Mouse (Mus musculus) activated CD4-positive, CD25-positive, alpha-beta regulatory T cell, adult 4 months (primary cell): ENCODE results near the gene S100a16. TPM values are rescaled to one million over a fixed set of nuclear protein-coding genes. Genes with fewer than 3 reads are reported as not detected.
A peak's percentile ranks its signal among the peaks of the same experiment; 100 is the strongest.

Experiments used
- ATAC-seq: one replicate; pipeline ENCODE4 v1.8.0; 2017
- polyA plus RNA-seq, 2 experiments: library from polyadenylated mRNA; unstranded; fragments of 100-300 nt; shearing (Covaris generic); gene quantifications; one replicate each; pipeline ENCODE4 v1.2.1; 2017

Gene S100a16
- polyA plus RNA-seq = not detected

DNA sequence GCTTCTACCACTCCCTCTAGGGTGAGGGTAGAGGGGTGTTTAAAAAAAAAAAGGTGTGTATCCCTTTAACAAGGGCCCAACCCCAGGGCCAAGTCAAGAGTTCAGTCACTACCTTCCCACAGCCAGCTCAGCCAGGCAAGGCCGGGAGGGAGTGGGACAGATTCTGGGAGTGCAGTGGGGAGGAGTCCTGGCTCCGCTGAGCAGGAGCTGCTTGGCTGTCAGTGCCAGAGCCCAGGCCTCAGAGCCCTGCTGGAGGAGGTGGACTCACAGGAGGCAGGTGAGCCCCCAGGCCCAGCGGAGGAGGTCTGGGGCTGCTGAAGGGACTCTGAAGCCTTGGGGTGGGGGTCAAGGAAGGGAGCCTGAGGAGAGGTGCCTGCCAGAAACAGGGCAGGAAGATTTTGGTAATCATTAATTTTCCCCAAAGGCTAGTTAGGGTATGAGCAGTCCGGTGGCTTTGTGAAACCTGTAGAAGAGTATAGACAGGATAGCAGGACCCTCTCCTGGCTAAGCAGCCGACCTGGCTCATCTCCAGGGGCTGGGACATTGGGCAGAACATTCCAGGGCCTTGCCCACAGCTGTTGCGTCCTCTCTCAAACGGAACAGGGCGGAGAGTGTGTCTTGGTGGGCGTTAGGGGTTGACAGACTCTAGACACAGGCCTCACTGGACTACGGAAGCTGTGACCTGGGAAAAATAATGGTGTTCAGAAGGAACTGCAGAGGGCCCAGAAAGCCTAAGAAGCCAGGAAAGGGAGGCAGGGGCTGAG, at the start of gene S100a16:
S100a16 (plus strand) TSS at position 114 of the 764 bp plus-strand sequence.
- no peak for ATAC-seq

DNA sequence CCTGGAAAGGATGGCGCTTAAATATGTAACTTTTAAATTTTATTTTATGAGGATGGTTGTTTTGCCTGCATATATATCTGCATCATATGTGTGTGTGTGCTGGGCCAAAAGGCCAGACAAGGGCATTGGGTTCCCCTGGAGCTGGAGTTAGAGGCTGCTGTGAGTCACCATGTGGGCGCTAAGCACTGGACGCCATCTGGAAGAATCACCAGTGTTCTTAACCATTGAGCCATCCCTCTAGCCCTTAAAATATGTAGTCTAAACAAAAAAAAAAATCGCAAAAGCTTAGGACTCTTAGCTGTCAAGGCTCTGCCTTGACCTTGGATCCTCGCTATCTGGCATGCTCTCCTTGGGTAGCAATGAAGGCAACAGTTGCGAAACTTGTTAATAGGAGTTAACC, 48.5 kb upstream of the S100a16 start:
- no peak for ATAC-seq

DNA sequence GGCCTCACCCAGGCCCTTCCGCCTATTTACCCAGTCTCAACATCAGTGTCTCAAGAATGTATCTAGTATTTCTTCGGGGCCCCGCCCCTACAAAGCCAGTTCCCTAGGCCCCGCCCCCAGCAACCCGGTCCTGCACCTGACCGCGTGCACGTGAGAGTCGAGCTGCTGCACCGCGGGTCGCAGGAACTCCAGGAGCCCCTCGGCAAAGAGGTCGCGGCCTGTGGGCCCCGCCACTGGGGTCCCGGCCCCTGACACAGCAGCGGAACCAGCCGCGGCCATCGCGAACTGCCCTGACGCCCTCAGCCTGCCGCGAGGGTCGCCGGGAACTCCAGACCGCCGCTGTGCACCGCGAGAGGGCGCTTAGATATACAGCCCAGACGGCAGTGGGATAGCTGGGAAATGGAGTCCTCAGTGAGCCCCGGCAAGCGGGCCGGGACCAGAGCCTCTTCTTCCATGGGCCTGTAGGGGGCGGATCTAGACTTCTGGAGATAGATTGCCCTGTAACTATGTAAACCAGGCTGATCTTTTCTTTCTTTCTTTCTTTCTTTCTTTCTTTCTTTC, 46.3 kb upstream of the S100a16 start, which contains the start of gene Snapin:
Snapin (minus strand) TSS at position 338 of the 561 bp plus-strand sequence.
- ATAC-seq = peak; percentile 98

DNA sequence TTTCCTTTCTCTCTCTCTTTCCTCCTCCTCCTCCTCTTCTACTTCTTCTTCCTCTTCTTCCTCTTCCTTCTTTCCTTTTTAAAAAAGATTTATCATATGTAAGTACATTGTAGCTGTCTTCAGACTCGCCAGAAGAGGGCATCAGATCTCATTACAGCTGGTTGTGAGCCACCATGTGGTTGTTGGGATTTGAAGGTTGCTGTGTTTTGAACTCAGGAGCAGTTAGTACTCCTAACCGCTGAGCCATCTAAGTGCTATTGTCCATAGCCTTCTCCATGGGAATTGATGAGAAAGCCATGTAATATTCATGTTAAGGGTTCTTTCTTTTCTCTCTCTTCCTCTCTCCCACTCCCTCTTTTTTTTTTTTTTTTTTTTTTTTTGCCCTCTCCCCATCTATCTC, 45.7 kb upstream of the S100a16 start:
- peak; percentile 29 for ATAC-seq

DNA sequence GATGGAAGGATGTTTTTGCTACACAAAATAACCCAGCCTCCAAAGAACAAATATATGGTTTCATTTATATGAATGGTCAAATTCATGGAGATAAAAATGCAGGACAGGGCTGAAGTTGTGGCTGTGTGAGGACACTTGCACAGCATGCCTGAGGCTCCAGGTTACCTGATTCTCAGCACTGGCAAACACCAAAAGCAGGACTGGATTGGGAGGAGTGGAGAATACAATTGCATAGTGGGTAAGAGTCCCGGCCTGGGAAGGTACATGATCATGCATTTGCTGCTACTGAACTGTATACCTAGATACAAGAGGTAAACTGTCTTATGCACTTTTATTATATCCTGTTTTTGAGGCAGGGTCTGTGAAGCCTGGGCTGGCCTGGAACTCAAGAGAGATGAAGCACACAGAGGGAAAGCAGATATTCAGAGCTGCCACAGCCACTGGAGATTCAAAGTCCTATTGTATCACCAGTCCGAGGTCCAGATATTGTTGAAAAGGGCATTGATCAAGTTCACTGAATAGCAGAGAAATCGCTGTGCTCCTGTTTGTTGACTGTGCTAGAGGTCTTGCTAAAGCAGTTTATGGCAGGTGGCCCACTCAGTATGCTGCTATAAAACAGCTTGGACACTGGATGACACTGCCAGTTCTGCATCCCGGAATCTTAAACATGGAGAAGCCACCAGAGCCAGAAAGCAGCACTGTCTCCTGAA, 43.1 kb upstream of the S100a16 start:
- ATAC-seq = no peak

DNA sequence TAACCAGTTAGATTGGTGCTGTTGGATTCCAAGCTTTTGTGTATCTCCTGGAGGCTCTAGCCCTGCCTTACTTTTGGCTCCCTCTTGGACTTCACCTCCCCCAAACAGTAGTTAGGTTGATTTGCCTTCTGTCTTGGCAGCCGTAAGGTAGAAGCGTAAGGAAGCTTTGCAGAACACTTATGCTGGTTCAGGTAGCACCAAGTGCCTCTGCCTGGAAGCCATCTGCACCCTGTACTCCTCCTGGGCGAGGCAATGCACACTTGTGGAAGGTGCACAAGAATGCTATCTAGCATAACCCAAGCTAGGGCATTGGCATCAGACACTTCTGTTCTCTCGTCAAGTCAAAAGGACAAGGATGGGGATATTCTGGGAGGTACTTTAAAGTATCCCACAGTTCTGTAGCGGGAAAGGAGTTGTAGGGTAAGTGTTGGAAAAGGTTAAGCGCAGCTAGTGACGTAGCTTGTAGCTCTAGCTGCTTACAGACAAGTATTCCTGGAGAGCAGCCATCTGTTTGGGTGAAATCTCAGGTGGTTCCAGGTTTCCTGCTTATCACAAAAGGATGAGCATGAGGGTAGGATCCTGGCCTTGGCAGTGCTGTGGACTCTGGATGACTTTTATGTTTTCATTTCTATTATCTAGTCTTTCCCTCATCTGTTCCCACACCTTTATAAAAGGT, 41.1 kb upstream of the S100a16 start:
- no peak for ATAC-seq

DNA sequence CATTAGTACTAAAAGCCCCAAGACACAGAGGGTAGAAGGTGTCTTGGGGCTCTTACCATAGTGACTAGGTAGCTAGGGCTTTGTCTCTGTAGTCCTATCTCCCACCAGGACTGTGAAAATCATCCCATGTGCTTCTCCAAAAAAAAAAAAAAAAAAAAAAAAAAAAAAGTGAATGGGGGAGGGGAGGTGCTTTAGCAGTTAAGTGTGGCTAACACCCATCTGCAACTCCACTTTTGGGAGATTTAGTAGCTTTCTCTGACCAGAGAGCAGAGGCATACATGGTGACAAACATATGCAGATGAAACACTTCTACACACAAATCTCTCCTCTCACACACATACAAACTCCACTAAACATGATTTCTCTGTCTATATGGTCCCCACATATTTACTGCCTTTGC, 39.5 kb upstream of the S100a16 start:
- ATAC-seq = no peak

DNA sequence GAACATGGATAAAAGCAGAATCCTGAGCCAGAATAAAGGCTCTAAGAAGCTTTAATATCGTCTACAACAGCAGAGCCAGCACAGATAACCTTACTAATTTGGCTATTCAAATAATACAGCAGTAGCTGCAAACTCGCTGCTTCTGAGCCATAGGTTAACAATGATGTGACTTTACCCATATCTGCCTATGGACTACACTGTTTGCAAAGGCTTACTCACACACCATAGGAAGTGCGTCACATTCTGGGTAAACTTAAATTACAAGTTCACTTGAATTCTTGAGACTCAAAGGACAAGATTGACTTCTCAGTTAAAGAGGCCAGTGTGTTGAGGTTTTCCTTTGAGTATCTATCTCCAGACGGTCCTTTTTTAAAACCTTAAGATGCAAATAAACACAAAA, 33.6 kb upstream of the S100a16 start:
- no peak for ATAC-seq

DNA sequence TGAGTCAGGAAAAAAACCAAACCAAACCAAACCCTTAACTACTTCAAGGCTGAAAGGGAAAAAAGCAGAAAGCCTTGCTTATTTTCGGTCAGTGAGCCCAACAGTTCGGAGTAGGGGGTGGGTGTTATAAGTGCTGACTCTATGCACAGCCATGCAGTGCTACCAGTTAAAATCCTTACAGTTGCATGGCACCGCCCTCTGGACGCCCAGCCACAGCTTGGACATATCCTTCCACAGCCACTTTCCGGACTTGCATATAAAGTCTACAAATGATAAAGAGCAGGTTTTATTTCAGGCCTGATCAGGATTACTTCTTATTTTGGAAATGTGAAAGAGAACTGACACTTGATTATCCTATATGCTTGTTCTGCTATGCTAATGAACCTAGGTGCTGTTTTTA, 31.8 kb upstream of the S100a16 start:
- ATAC-seq = no peak

DNA sequence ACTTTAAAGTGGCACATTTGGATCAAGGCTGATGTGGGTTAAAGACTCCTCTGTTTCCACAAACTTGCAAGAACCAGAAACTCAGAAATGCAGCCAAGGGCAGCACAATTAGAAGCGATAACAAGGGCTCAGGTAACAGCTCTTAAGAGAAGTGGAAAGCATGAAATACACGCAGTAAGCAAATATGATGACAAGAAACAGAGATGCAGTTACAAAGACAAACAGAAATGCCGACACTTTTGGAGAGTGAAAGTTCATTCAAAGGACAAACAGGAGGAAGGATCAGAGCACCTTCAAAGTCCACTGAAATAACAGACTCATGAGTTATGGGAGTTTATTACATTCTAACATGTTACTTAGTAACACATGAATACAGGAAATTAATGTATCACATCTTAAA, 30.7 kb upstream of the S100a16 start:
- ATAC-seq = no peak

DNA sequence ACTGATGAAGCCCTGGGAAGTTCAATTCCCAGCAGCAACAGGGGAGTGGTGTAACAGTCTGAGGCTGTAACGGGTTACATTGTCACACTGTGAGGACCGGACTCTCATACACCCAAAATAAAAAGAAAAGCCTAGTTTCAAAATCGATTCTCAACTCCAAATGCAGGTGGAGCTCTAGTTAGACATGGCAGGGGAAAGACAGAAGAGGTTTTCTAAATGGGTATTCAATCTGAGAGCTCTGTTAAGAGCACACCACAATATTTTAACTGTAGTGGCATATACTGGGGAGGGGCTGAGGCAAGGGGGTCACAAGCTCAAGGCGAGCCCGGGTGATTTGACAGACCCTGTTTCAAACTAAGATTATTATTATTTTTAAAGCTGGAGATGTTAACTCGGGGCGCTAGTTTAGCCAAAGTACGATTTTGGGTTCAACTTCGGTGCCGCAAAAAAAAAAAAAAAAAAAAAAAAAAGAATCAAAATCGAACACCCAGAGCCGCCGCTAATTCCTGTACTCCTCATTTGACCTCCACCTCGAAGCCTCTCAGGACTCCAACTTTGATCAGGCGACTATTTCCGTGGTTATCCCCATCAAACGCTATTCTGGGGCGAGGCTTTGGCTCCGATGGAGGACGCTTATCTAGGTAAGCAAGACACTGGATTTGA, 28.6 kb upstream of the S100a16 start:
- ATAC-seq = no peak

DNA sequence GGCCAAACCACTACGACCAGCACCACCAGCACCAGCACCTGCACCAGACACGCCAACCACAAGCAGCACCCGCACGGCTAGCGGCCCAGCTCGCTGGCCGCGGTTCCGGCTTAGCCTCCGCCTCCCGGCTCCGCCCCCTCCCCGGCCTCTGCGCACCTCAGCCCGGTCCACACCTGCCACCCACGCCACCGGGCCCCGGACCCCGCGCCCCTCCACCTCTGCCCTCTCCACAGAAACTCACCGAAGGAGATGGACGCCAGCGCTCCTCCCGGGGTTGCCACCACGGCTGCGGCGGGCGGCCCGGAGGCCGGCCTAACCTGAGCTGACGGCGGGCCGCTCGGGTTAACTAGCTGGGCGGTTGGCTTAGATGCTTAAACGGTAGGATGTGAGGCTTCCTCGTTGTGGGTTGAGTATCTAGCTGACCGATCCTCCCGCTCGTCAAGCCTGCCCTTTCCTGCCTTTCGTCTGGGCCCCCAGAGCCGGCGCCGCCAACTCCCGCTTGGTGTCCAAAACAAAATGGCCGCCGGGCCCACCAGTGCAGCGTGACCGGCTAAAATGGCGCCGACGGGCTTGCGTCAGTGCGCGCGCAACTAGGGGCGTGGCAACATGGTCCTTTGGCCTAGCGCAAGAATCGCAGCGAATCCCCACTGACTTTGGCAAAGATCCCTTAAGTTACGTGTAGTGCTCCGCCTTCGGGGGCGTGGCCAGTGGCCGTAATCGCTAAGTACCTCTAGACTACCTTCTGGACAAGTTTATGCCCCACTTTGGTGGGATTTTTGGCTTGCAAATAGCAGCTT, 27.9 kb upstream of the S100a16 start, which contains the start of gene Chtop:
Chtop (minus strand) TSS at position 549 of the 797 bp plus-strand sequence.
- peak; percentile 89 for ATAC-seq

DNA sequence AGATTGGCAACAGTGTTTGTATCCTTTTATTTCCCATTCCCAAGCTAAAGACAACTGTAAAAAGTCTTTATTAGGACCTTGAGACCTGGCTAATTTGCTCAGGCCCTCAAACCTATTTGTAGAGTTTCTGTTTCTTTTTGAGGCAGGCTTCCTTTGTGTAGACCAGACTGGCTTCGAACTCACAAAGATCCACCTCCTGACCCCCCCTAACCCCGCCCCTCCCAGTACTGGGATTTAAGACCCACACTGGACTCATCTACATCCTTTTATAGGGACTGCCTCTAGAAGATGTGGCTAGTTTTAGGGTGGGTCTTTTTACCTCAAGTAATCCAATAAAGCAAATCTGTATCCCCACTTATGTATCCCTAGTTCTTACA, 27.3 kb upstream of the S100a16 start:
- peak; percentile 22 for ATAC-seq

DNA sequence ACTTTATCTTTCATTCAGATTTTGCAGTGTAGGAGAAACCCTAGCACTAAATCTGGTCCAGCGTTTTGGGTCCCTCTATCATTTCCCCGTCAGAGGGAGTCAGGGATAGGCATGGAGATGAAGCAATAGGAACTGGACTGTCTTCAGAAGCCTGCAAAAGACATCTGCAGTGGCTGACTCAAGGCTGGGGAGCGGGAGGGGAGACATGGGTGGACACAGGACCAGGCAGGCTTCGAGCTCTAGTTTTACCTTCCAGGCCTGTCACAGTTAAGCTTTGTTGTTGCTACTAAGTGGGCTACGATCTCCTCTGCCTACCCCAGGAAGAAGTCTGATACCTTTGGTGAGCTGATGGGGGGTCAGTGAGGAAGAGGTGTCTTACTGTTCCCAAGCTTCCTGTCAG, 24.8 kb upstream of the S100a16 start:
- ATAC-seq = no peak

DNA sequence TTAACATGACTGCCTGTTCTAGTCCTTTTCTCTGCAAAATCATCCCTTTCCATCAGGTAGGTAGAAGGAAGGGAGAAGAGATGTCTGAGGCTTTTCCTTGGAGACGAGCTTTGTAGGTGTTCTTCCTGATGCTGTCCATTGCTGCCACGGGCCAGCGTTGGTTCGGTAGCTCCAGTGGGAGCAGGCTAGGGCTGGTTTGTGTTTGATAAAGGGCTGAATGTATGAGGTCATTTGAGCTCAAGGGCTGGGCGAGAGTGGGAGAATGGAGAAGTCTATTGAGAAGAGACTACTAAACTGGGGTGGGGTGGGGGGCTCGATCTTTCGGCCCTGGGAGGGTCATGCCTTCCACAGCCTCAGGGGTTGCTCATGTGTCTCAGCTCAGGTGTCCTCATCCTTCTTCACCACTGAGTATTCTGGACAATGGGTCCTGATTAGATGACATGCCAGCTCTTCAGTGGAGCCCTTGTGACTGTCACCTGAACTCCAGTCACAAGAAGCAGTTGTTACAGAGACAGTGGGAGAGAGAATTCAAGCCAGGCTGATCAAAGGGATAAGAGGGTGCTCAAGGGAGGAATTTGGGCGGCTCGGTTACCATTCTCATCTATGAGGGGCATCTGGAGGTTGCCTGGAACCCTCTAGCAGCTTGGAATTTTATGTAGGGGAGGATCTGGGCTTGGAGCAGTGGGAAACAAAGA, 24.0 kb upstream of the S100a16 start:
- ATAC-seq = no peak

DNA sequence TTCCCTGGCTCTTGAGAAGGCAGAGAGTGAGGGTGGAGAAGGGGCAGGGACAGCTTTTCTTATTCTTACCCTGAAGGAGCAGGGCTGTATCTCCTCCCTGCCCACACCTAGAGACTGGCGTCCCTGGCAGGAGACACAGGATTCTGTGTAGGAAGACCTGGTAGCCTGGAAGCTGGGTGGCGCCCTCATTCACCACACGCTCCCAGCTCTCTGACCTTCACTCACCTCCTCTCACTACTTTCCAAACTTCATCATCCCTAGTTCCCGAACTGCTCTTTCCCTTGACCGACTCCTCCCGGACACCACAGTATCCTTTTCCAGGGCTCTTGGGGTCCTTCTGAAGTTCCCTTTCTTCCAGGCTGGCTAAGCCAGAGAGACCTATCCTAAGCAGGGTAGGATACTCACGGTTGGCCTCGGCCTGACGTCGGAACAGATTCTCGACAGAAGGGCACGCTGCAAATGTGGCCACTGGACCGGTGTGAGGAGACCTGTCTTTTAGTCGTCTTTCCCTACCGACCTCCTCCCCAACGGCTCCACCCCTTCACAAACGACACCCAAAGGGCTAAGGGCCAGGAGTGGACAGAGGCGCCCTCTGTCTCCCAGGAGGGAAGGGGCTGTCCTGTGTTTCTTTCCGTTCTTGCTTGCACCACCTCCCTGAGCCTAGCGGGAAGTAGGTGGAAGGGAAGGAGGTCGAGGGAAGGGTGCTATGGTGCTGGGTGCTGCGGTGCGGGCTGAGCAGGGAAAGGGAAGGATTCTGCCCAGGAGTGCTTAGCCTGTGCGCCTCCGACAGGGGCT, 23.1 kb upstream of the S100a16 start, which contains the start of the genes S100a1 and S100a13:
S100a1 (minus strand) TSS at position 597 of the 795 bp plus-strand sequence.
S100a13 (plus strand) TSS at position 640 of the 795 bp plus-strand sequence.
- ATAC-seq = peak; percentile 16

DNA sequence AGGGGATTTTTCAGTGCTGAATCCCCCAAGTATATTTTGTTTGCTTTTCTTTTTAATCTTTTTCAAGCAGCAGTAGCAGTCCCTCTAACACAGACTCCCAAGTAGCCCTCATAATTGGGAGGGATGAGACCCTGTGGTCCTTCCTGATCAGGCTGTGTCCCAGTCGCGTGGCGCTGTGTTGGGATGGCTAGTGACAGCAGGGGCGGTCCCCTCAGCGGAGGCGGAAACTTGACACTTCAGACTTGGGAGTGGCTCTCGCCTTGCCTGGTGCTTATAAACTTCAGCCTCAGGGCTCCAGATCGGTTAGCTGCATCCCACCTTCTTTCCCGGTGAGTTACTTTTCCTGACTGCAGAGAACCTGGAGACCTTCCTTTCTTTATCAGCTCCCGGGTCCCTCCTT, 22.4 kb upstream of the S100a16 start:
- ATAC-seq = peak; percentile 91

DNA sequence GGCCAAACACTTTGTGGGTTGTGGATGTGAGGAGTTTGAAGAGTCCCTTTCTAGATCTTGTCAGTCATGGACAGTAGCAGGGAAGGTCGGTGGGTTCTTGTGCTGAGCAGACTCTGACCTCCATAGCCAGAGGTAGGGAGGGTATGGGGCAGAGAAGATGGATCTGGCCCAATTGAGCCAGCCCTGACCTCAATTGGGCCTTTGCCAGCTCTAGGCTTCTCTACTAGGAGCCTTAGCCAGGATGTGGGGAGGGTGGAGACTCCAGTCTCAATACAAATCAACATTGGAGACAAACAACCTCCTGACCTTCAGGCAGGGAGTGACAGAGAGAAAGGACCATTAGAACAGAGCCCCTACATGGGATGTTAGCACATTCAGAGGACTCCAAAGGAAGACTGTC, 21.8 kb upstream of the S100a16 start:
- ATAC-seq = no peak

DNA sequence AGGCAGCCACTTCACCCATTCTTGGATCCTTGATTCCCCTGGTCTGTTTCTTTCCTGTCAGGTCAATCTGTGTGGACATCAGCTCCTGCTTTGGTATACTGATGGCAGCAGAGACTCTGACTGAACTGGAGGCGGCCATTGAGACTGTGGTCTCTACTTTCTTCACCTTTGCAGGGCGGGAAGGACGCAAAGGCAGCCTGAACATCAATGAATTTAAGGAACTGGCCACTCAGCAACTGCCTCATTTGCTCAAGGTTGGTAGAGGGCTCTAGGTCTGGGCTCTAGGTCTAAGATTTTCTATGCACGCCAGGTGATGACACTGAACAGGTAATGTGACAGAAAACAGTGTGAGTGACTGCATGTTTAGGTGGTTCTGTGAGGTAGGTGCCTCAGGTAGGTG, 21.3 kb upstream of the S100a16 start:
- no peak for ATAC-seq

DNA sequence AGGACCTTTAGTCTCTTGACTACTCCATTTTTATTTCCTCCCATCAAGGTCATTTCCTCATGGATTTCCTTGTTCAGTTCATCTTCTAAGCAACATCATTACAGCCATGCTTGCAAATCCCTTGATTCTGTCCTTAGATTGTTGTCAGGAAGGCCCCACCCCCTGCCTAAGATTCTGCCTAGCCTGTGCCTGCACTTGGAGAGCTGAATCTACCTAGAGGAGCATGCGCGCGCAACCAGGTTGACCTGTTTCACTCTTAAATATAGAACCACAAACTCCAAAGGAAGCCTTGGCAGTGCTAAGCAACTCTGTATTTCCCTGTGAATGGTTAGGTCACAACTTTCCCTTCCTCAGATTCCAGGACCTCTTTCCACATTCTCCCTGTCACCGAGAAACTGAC, 19.3 kb upstream of the S100a16 start:
- no peak for ATAC-seq
